Mouse (Mus musculus) ES-Bruce4 (cell line): ENCODE results near the gene Vps35l.

Experiments used
- EP300 ChIP-seq: IDR thresholded peaks from 2 replicates; pipeline ENCODE4 v1.6.1; 2011; ENCODE audit warnings: low read depth, low read length; ENCODE audit not compliant: insufficient read depth
- POLR2A ChIP-seq: IDR thresholded peaks from one replicate; pipeline ENCODE4 v1.8.1; 2011; ENCODE audit warnings: low read length; ENCODE audit not compliant: insufficient read depth

DNA sequence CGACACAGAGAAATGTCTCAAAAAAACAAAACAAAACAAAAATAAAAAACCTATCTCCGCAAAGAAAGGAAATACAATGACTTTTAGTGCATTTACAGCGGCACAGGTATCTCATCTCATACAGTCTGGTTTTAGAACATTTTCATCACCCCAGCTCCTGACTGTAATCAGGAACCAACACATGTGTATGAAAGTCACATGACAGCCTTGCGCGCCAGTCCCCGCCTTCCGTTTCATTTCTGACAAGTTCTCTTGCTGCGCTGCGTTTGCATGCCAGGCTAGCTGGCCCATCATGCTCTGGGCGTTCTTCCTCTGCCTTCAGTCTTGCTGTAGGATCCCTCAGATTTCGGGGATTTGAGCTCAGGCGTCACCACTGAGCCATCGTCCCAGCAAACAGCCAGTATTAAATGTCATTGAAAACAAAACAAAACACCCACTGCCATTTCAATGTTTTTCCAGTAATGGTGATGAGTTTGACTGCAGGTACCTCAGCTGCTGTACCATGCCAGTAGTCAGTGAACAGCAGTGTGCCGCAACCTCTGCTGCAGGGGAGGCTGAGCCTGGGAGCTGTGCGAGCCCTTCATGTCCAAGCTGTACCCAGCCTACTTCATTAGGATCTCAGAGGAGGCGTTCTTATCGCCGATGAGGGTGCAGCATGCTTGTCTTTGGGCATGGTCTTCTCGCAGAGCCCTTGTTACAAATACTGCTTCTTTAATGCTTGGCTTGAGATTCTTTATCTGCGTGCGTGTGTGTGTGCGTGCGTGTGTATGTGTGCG lies 16.7 kb downstream of the Vps35l start:
- TF ChIP-seq POLR2A (no peak), EP300 (no peak)
